Mouse (Mus musculus): Measurements from ENCODE around the gene Cpeb1.
"Not testable (repeated sequence)": the region's sequence is repeated elsewhere in the genome, so short reads cannot be mapped to it uniquely, and the experiment has no call there.

Cpeb1 gene

GRCm38 (mm10) chr7:81455155-81455651 lies at the start of gene Cpeb1:
TSS of gene Cpeb1 (minus strand) at chr7:81455465.
- peak in 1 of 2 experiments; percentile 67 for DNase-seq (ENCODE audit: low spot score in 2 of 2)

GRCm38 (mm10) chr7:81501050-81501449 lies 45.8 kb upstream of the Cpeb1 start:
- DNase-seq (ENCODE audit: low spot score in 2 of 2): no peak

- DNase-seq (ENCODE audit: low spot score in 2 of 2): no peak
Measured at GRCm38 (mm10) chr7:81498181-81498580, 42.9 kb upstream of the Cpeb1 start, which contains the start of gene BC048679. TSS of gene BC048679 (minus strand) at chr7:81498281.

GRCm38 (mm10) chr7:81497171-81497570 lies 41.9 kb upstream of the Cpeb1 start:
- DNase-seq (ENCODE audit: low spot score in 2 of 2): no peak

GRCm38 (mm10) chr7:81493331-81494021 lies 38.2 kb upstream of the Cpeb1 start, which contains the start of gene Ap3b2:
TSS of gene Ap3b2 (minus strand) at chr7:81493925.
- peak; percentile 52 to 72 for DNase-seq (ENCODE audit: low spot score in 2 of 2)

- no peak for DNase-seq (ENCODE audit: low spot score in 2 of 2)
Measured at GRCm38 (mm10) chr7:81492628-81493027, 37.4 kb upstream of the Cpeb1 start.

- DNase-seq (ENCODE audit: low spot score in 2 of 2): no peak
Measured at GRCm38 (mm10) chr7:81489649-81490048, 34.4 kb upstream of the Cpeb1 start.

GRCm38 (mm10) chr7:81480800-81481199 lies 25.5 kb upstream of the Cpeb1 start:
- no peak for DNase-seq (ENCODE audit: low spot score in 2 of 2)

GRCm38 (mm10) chr7:81479531-81480090 lies 24.3 kb upstream of the Cpeb1 start:
- no peak for DNase-seq (ENCODE audit: low spot score in 2 of 2)

- DNase-seq (ENCODE audit: low spot score in 2 of 2): not testable (repeated sequence)
Measured at GRCm38 (mm10) chr7:81478261-81478660, 23.0 kb upstream of the Cpeb1 start.

GRCm38 (mm10) chr7:81476833-81477232 lies 21.6 kb upstream of the Cpeb1 start:
- no peak for DNase-seq (ENCODE audit: low spot score in 2 of 2)

GRCm38 (mm10) chr7:81475221-81475620 lies 20.0 kb upstream of the Cpeb1 start:
- DNase-seq (ENCODE audit: low spot score in 2 of 2): no peak

GRCm38 (mm10) chr7:81464906-81465450 lies 9.7 kb upstream of the Cpeb1 start:
- DNase-seq (ENCODE audit: low spot score in 2 of 2): no peak

- no peak for DNase-seq (ENCODE audit: low spot score in 2 of 2)
Measured at GRCm38 (mm10) chr7:81464116-81464515, 8.9 kb upstream of the Cpeb1 start.

- no peak for DNase-seq (ENCODE audit: low spot score in 2 of 2)
Measured at GRCm38 (mm10) chr7:81462815-81463214, 7.5 kb upstream of the Cpeb1 start.

- DNase-seq (ENCODE audit: low spot score in 2 of 2): peak in 1 of 2 experiments; percentile 46
Measured at GRCm38 (mm10) chr7:81454331-81455039, 780 bp downstream of the Cpeb1 start.

- peak in 1 of 2 experiments; percentile 46 for DNase-seq (ENCODE audit: low spot score in 2 of 2)
Measured at GRCm38 (mm10) chr7:81453443-81454274, 1.6 kb downstream of the Cpeb1 start.

- peak in 1 of 2 experiments; percentile 31 for DNase-seq (ENCODE audit: low spot score in 2 of 2)
Measured at GRCm38 (mm10) chr7:81452971-81453441, 2.3 kb downstream of the Cpeb1 start.

GRCm38 (mm10) chr7:81398957-81399356 lies 56.3 kb downstream of the Cpeb1 start:
- DNase-seq (ENCODE audit: low spot score in 2 of 2): no peak

GRCm38 (mm10) chr7:81379363-81379762 lies 75.9 kb downstream of the Cpeb1 start:
- no peak for DNase-seq (ENCODE audit: low spot score in 2 of 2)

GRCm38 (mm10) chr7:81372337-81372920 lies 82.8 kb downstream of the Cpeb1 start:
- DNase-seq (ENCODE audit: low spot score in 2 of 2): peak; percentile 58 to 60

Measured in frontal cortex, postnatal 10 days (tissue).